Mouse (Mus musculus): ENCODE data around the gene Fgf14. TPM values are rescaled to one million over a fixed set of nuclear protein-coding genes. Genes with fewer than 3 reads are reported as not detected.
"Not testable (repeated sequence)": the region's sequence is repeated elsewhere in the genome, so short reads cannot be mapped to it uniquely, and the experiment has no call there.

Gene Fgf14
- polyA plus RNA-seq, 1 experiment from 2014 or later = 1.9 TPM

- no peaks in the 10 kb centered on the region for H3K9me3 ChIP-seq
- H3K36me3 ChIP-seq = no peaks in the 10 kb centered on the region
- 77% methylated on average over 1 of the region's 1 CpGs for WGBS
- H3K27ac ChIP-seq = no peak overlapping the region
- no peak overlapping the region for H3K4me2 ChIP-seq
- H3K27me3 ChIP-seq = no peaks in the 10 kb centered on the region
- ATAC-seq (ENCODE audit: borderline replicate concordance, extremely low read depth, low FRiP score, low TSS enrichment) = no peak
- no peak overlapping the region for H3K4me3 ChIP-seq
- no peaks in the 10 kb centered on the region for H3K4me1 ChIP-seq
- no peak overlapping the region for H3K9ac ChIP-seq
These were observed 71.7 kb downstream of the Fgf14 start for GRCm38 (mm10) chr14:124605031-124605743.

GRCm38 (mm10) chr14:124576571-124576970 is 100.4 kb downstream of the Fgf14 start:
- Histone ChIP-seq H3K9me3 (no peaks in the 10 kb centered on the region), H3K27ac (no peak overlapping the region), H3K4me1 (no peaks in the 10 kb centered on the region), H3K9ac (no peak overlapping the region), H3K4me3 (no peak overlapping the region), H3K4me2 (no peak overlapping the region), H3K27me3 (no peaks in the 10 kb centered on the region), H3K36me3 (no peaks in the 10 kb centered on the region)
- no peak for ATAC-seq (ENCODE audit: borderline replicate concordance, extremely low read depth, low FRiP score, low TSS enrichment)
- 56% methylated on average over 1 of the region's 1 CpGs for WGBS

DNA sequence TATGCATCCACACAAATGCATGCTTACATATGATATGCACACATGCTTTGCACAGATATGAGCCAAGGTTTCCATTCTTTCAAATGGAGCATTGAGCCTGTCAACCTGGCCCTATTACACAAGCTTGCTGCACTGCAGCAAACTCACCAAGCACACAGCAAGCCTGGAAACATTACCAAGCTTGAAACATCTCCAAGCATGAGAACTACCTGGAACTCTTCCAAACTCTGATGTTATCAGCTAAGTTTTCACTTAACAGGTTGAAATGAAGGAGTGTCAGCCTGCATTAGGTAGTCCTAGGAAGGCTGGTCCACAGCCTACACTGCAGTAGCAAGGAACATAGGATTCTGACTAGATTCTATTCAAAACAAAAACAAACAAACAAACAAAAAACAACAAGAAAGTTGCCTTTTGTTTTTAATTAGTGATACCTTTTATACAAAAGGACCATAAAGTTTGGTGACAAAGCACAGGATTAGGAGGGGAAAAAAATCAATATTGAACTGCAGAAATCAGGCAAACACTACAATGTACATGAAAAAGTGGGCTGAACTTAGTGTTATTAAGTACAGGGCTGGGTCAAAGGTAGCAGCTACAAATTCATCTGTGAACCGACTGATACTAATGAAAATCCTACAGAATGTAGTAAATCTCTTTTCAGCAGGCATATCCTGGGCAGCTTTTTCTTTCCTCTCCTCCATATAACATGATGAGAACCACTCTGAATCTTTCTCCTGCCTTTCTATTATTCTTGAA is 101.6 kb downstream of the Fgf14 start:
- Histone ChIP-seq H3K4me1 (no peaks in the 10 kb centered on the region), H3K27ac (no peak overlapping the region), H3K27me3 (no peaks in the 10 kb centered on the region), H3K9ac (no peak overlapping the region), H3K9me3 (no peaks in the 10 kb centered on the region), H3K4me2 (no peak overlapping the region), H3K4me3 (no peak overlapping the region), H3K36me3 (no peaks in the 10 kb centered on the region)
- WGBS = 52% methylated on average over 1 of the region's 1 CpGs
- ATAC-seq (ENCODE audit: borderline replicate concordance, extremely low read depth, low FRiP score, low TSS enrichment) = no peak; the same call in 1 of the 2 replicates

GRCm38 (mm10) chr14:124566445-124566844 is 110.5 kb downstream of the Fgf14 start:
- no peaks in the 10 kb centered on the region for H3K9me3 ChIP-seq
- H3K4me2 ChIP-seq = no peak overlapping the region
- no peak overlapping the region for H3K27ac ChIP-seq
- WGBS = 93% methylated on average over 1 of the region's 1 CpGs
- ATAC-seq (ENCODE audit: borderline replicate concordance, extremely low read depth, low FRiP score, low TSS enrichment) = no peak
- H3K4me3 ChIP-seq = no peak overlapping the region
- H3K9ac ChIP-seq = no peak overlapping the region
- no peaks in the 10 kb centered on the region for H3K36me3 ChIP-seq
- no peaks in the 10 kb centered on the region for H3K4me1 ChIP-seq
- no peaks in the 10 kb centered on the region for H3K27me3 ChIP-seq

DNA sequence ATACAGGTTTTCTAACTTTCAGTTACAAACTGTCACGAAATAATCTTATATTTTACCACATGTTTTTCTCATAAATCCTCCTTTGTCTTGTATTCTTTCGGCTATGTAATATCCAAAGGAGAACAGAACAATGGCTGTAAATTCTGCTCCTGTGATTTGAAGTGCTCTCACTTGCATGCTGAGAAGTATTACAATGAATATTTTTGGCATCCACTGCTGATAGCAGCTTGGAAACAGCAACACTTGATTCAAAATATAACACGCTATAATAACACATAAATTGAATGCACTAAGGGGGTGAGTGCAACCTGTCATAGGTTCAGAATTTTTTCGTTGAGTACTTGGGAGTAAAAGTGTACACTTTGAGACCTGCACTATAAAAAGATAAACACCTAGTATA is 115.4 kb downstream of the Fgf14 start:
- 66% methylated on average over 4 of the region's 4 CpGs for WGBS
- H3K4me1 ChIP-seq = no peaks in the 10 kb centered on the region
- ATAC-seq (ENCODE audit: borderline replicate concordance, extremely low read depth, low FRiP score, low TSS enrichment) = no peak
- H3K9me3 ChIP-seq = no peaks in the 10 kb centered on the region
- H3K9ac ChIP-seq = no peak overlapping the region
- no peaks in the 10 kb centered on the region for H3K27me3 ChIP-seq
- H3K4me2 ChIP-seq = no peak overlapping the region
- no peaks in the 10 kb centered on the region for H3K36me3 ChIP-seq
- H3K27ac ChIP-seq = no peak overlapping the region
- H3K4me3 ChIP-seq = no peak overlapping the region

- H3K4me3 ChIP-seq = no peak overlapping the region
- no peaks in the 10 kb centered on the region for H3K9me3 ChIP-seq
- no peaks in the 10 kb centered on the region for H3K4me1 ChIP-seq
- H3K27me3 ChIP-seq = no peaks in the 10 kb centered on the region
- no peak for ATAC-seq (ENCODE audit: borderline replicate concordance, extremely low read depth, low FRiP score, low TSS enrichment)
- no peak overlapping the region for H3K9ac ChIP-seq
- 70% methylated on average over 3 of the region's 3 CpGs for WGBS
- H3K4me2 ChIP-seq = no peak overlapping the region
- H3K27ac ChIP-seq = no peak overlapping the region
- no peaks in the 10 kb centered on the region for H3K36me3 ChIP-seq
These were observed 140.8 kb downstream of the Fgf14 start for GRCm38 (mm10) chr14:124536106-124536505.

- not testable (repeated sequence) for H3K9me3 ChIP-seq; H3K27ac ChIP-seq; H3K4me2 ChIP-seq; H3K4me1 ChIP-seq; H3K36me3 ChIP-seq; H3K9ac ChIP-seq; H3K27me3 ChIP-seq; H3K4me3 ChIP-seq; ATAC-seq (ENCODE audit: borderline replicate concordance, extremely low read depth, low FRiP score, low TSS enrichment)
- WGBS = 57% methylated on average over 2 of the region's 2 CpGs
These were observed 141.6 kb downstream of the Fgf14 start for GRCm38 (mm10) chr14:124535376-124535775.

DNA sequence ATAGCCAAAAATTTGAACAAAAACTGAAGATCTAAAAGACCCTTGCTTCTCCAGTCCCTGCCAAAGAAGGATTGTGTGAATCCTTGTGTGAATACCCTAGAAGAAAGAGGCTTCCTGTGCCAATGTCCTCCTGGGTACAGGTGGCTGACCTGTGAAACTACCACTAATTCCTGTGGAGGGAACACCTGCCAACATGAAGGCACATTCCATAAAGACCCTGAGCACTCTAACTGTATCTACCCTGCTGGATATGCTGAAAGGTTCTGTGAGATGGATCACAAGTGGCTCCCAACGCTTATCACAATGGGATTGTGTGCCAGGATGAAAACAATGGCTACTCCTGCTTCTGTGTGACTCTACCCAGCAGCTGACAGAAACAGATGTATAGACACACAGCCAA is 144.9 kb downstream of the Fgf14 start:
- Histone ChIP-seq H3K4me3 (no peak overlapping the region), H3K9ac (no peak overlapping the region), H3K4me1 (no peaks in the 10 kb centered on the region), H3K36me3 (no peaks in the 10 kb centered on the region), H3K9me3 (no peaks in the 10 kb centered on the region), H3K27ac (no peak overlapping the region), H3K4me2 (no peak overlapping the region), H3K27me3 (no peaks in the 10 kb centered on the region)
- 54% methylated on average over 1 of the region's 1 CpGs for WGBS
- no peak for ATAC-seq (ENCODE audit: borderline replicate concordance, extremely low read depth, low FRiP score, low TSS enrichment)

GRCm38 (mm10) chr14:124512009-124512408 is 164.9 kb downstream of the Fgf14 start:
- Histone ChIP-seq H3K4me1 (no peaks in the 10 kb centered on the region), H3K27ac (no peak overlapping the region), H3K9me3 (no peaks in the 10 kb centered on the region), H3K36me3 (no peaks in the 10 kb centered on the region), H3K27me3 (no peaks in the 10 kb centered on the region), H3K9ac (no peak overlapping the region), H3K4me3 (no peak overlapping the region), H3K4me2 (no peak overlapping the region)
- WGBS = 85% methylated on average over 1 of the region's 1 CpGs
- ATAC-seq (ENCODE audit: borderline replicate concordance, extremely low read depth, low FRiP score, low TSS enrichment) = no peak

- ATAC-seq (ENCODE audit: borderline replicate concordance, extremely low read depth, low FRiP score, low TSS enrichment) = no peak
- Histone ChIP-seq H3K4me3 (no peak overlapping the region), H3K9me3 (no peaks in the 10 kb centered on the region), H3K9ac (no peak overlapping the region), H3K4me2 (no peak overlapping the region), H3K27ac (no peak overlapping the region), H3K36me3 (no peaks in the 10 kb centered on the region), H3K27me3 (no peaks in the 10 kb centered on the region), H3K4me1 (no peaks in the 10 kb centered on the region)
- 92% methylated on average over 1 of the region's 1 CpGs for WGBS
These were observed 188.0 kb downstream of the Fgf14 start for GRCm38 (mm10) chr14:124488971-124489370.

- H3K9ac ChIP-seq = no peak overlapping the region
- no peaks in the 10 kb centered on the region for H3K4me1 ChIP-seq
- H3K9me3 ChIP-seq = no peaks in the 10 kb centered on the region
- H3K27ac ChIP-seq = no peak overlapping the region
- no peak for ATAC-seq (ENCODE audit: borderline replicate concordance, extremely low read depth, low FRiP score, low TSS enrichment)
- no peaks in the 10 kb centered on the region for H3K27me3 ChIP-seq
- WGBS = 28% methylated on average over 1 of the region's 1 CpGs
- H3K4me3 ChIP-seq = no peak overlapping the region
- no peak overlapping the region for H3K4me2 ChIP-seq
- no peaks in the 10 kb centered on the region for H3K36me3 ChIP-seq
These were observed 191.7 kb downstream of the Fgf14 start for GRCm38 (mm10) chr14:124485261-124485660.

- H3K4me2 ChIP-seq = no peak overlapping the region
These were observed 202.8 kb downstream of the Fgf14 start for GRCm38 (mm10) chr14:124474066-124474667.

More at GRCm38 (mm10) chr14:124474066-124474667, 202.8 kb downstream of the Fgf14 start:
- no peaks in the 10 kb centered on the region for H3K36me3 ChIP-seq
- WGBS = 47% methylated on average over 2 of the region's 2 CpGs
- no peak overlapping the region for H3K27ac ChIP-seq
- no peaks in the 10 kb centered on the region for H3K9me3 ChIP-seq
- ATAC-seq (ENCODE audit: borderline replicate concordance, extremely low read depth, low FRiP score, low TSS enrichment) = no peak
- no peaks in the 10 kb centered on the region for H3K4me1 ChIP-seq
- H3K27me3 ChIP-seq = no peaks in the 10 kb centered on the region
- no peak overlapping the region for H3K4me3 ChIP-seq
- no peak overlapping the region for H3K9ac ChIP-seq
